Mouse (Mus musculus) heart, embryonic 16.5 days (tissue): ENCODE measurements around the gene Dap. TPM values are rescaled to one million over a fixed set of nuclear protein-coding genes. Genes with fewer than 3 reads are reported as not detected.

Experiments
- ATAC-seq: fragments of 200-750 bp; cut with Nextera tagmentation; replicated peaks from 2 replicates; pipeline ENCODE4 v1.8.0; 2017; ENCODE audit warnings: moderate number of reproducible peaks; ENCODE audit not compliant: insufficient read depth, low FRiP score; ENCODE audit errors: extremely low read depth
- H3K27ac ChIP-seq: fragments of 300-500 bp; sonication (generic); 2 replicates; pipeline ENCODE4 v1.5.1; 2014; ENCODE audit warnings: mild to moderate bottlenecking, low read length, control low read depth, moderate library complexity
- H3K27me3 ChIP-seq: fragments of 300-500 bp; sonication (generic); 2 replicates; pipeline ENCODE4 v1.6.1; 2014; ENCODE audit warnings: low read length, mixed read lengths; ENCODE audit not compliant: control insufficient read depth, insufficient read depth
- H3K36me3 ChIP-seq: fragments of 300-500 bp; sonication (generic); 2 replicates; pipeline ENCODE4 v1.6.1; 2014; ENCODE audit not compliant: control insufficient read depth, insufficient read depth
- H3K4me1 ChIP-seq: fragments of 300-500 bp; sonication (generic); 2 replicates; pipeline ENCODE4 v1.6.1; 2014; ENCODE audit warnings: low read length, mixed read lengths; ENCODE audit not compliant: control insufficient read depth, insufficient read depth
- H3K4me2 ChIP-seq: fragments of 300-500 bp; sonication (generic); 2 replicates; pipeline ENCODE4 v1.6.1; 2014; ENCODE audit warnings: low read depth, mild to moderate bottlenecking, control low read depth, low read length
- H3K4me3 ChIP-seq: fragments of 300-500 bp; sonication (generic); 2 replicates; pipeline ENCODE4 v1.5.1; 2014; ENCODE audit warnings: mild to moderate bottlenecking, control low read depth, low read length
- H3K9ac ChIP-seq: fragments of 300-500 bp; sonication (generic); 2 replicates; pipeline ENCODE4 v1.6.1; 2014; ENCODE audit warnings: low read length, control low read depth
- H3K9me3 ChIP-seq: fragments of 300-500 bp; sonication (generic); replicated peaks from 2 replicates; pipeline ENCODE4 v1.6.1; 2016; ENCODE audit warnings: low read length; ENCODE audit not compliant: control insufficient read depth
- WGBS: fragments of 180-500 bp; shearing (Covaris S2); extraction: QIAGEN DNeasy Blood & Tissue Kit; methylation state at CpG from one replicate; pipeline ENCODE4 v1.1.7; 2014; 5-methylcytosine and 5-hydroxymethylcytosine counted together
- polyA plus RNA-seq: library from polyadenylated mRNA; unstranded; fragments of >200 nt; fragmentation: Nextera tagmentation; extraction: Ambion mirVana; gene quantifications from 2 replicates; pipeline ENCODE4 v1.2.1, GENCODE M21; 2015

Dap gene
- polyA plus RNA-seq, 1 experiment from 2014 or later, result 41.7 TPM

- no peak overlapping the region for H3K4me3 ChIP-seq
- WGBS, result 90% methylated on average over 8 of the region's 8 CpGs
- peak; percentile 14; the same call in 1 of the 2 replicates for ATAC-seq
- no peaks in the 10 kb centered on the region; the same call in 1 of the 2 replicates for H3K27me3 ChIP-seq
- H3K4me2 ChIP-seq, result no peak overlapping the region
- no peak overlapping the region for H3K27ac ChIP-seq
- H3K9ac ChIP-seq, result no peak overlapping the region
- no peaks in the 10 kb centered on the region for H3K9me3 ChIP-seq
- no peaks in the 10 kb centered on the region for H3K4me1 ChIP-seq
- no peaks in the 10 kb centered on the region for H3K36me3 ChIP-seq
Observed at GRCm38 (mm10) chr15:31265404-31265803, 41.3 kb downstream of the Dap start.

GRCm38 (mm10) chr15:31265845-31266244 lies 41.7 kb downstream of the Dap start:
- Histone ChIP-seq H3K4me1 (no peaks in the 10 kb centered on the region), H3K9me3 (no peaks in the 10 kb centered on the region), H3K4me2 (no peak overlapping the region), H3K4me3 (no peak overlapping the region), H3K27ac (no peak overlapping the region), H3K9ac (no peak overlapping the region), H3K36me3 (no peaks in the 10 kb centered on the region), H3K27me3 (no peaks in the 10 kb centered on the region; the same call in 1 of the 2 replicates)
- WGBS, result 86% methylated on average over 12 of the region's 12 CpGs
- ATAC-seq, result no peak

GRCm38 (mm10) chr15:31268148-31268547 lies 44.0 kb downstream of the Dap start:
- H3K4me2 ChIP-seq, result no peak overlapping the region
- no peak for ATAC-seq
- no peaks in the 10 kb centered on the region for H3K4me1 ChIP-seq
- no peak overlapping the region for H3K9ac ChIP-seq
- no peaks in the 10 kb centered on the region for H3K9me3 ChIP-seq
- H3K4me3 ChIP-seq, result no peak overlapping the region
- H3K27ac ChIP-seq, result no peak overlapping the region
- no peaks in the 10 kb centered on the region for H3K36me3 ChIP-seq
- no peaks in the 10 kb centered on the region; the same call in 1 of the 2 replicates for H3K27me3 ChIP-seq
- 87% methylated on average over 6 of the region's 6 CpGs for WGBS

- no peak overlapping the region for H3K4me2 ChIP-seq
- no peaks in the 10 kb centered on the region for H3K4me1 ChIP-seq
- H3K9me3 ChIP-seq, result no peaks in the 10 kb centered on the region
- WGBS, result 78% methylated on average over 4 of the region's 4 CpGs
- no peak for ATAC-seq
- no peaks in the 10 kb centered on the region for H3K36me3 ChIP-seq
- no peaks in the 10 kb centered on the region; the same call in 1 of the 2 replicates for H3K27me3 ChIP-seq
- no peak overlapping the region for H3K4me3 ChIP-seq
- no peak overlapping the region for H3K9ac ChIP-seq
- no peak overlapping the region for H3K27ac ChIP-seq
Observed at GRCm38 (mm10) chr15:31269558-31269957, 45.4 kb downstream of the Dap start.

- Histone ChIP-seq H3K9ac (no peak overlapping the region), H3K36me3 (no peaks in the 10 kb centered on the region), H3K4me2 (no peak overlapping the region), H3K4me3 (no peak overlapping the region), H3K9me3 (no peaks in the 10 kb centered on the region), H3K27me3 (no peaks in the 10 kb centered on the region), H3K27ac (no peak overlapping the region), H3K4me1 (no peaks in the 10 kb centered on the region)
- 86% methylated on average over 7 of the region's 7 CpGs for WGBS
- ATAC-seq, result no peak
Observed at GRCm38 (mm10) chr15:31272695-31273094, 48.6 kb downstream of the Dap start.

GRCm38 (mm10) chr15:31273509-31273908 lies 49.4 kb downstream of the Dap start:
- no peak overlapping the region for H3K27ac ChIP-seq
- no peak overlapping the region for H3K4me3 ChIP-seq
- H3K27me3 ChIP-seq, result no peaks in the 10 kb centered on the region
- H3K4me2 ChIP-seq, result no peak overlapping the region
- ATAC-seq, result 0 out of 2 replicates have a peak, but pooled peaks have one; percentile 29
- no peak overlapping the region for H3K9ac ChIP-seq
- peaks cover 7% of the 10 kb centered on the region for H3K4me1 ChIP-seq
- no peaks in the 10 kb centered on the region for H3K9me3 ChIP-seq
- WGBS, result 33% methylated on average over 10 of the region's 10 CpGs
- no peaks in the 10 kb centered on the region for H3K36me3 ChIP-seq

- ATAC-seq, result peak; percentile 28; the same call in 1 of the 2 replicates
- Histone ChIP-seq H3K4me3 (no peak overlapping the region), H3K4me1 (peaks cover 7% of the 10 kb centered on the region), H3K9me3 (no peaks in the 10 kb centered on the region), H3K27me3 (no peaks in the 10 kb centered on the region), H3K27ac (no peak overlapping the region), H3K4me2 (no peak overlapping the region), H3K36me3 (no peaks in the 10 kb centered on the region), H3K9ac (no peak overlapping the region)
- WGBS, result 27% methylated on average over 4 of the region's 4 CpGs
Observed at GRCm38 (mm10) chr15:31278090-31278489, 54.0 kb downstream of the Dap start.

GRCm38 (mm10) chr15:31279120-31279519 lies 55.0 kb downstream of the Dap start:
- H3K36me3 ChIP-seq, result no peaks in the 10 kb centered on the region
- H3K4me1 ChIP-seq, result peaks cover 7% of the 10 kb centered on the region
- no peak overlapping the region for H3K4me2 ChIP-seq
- H3K27me3 ChIP-seq, result no peaks in the 10 kb centered on the region
- no peaks in the 10 kb centered on the region for H3K9me3 ChIP-seq
- H3K9ac ChIP-seq, result no peak overlapping the region
- H3K27ac ChIP-seq, result no peak overlapping the region
- 87% methylated on average over 2 of the region's 2 CpGs for WGBS
- no peak for ATAC-seq
- H3K4me3 ChIP-seq, result no peak overlapping the region

- WGBS, result 77% methylated on average over 6 of the region's 6 CpGs
- no peak for ATAC-seq
- H3K27me3 ChIP-seq, result no peaks in the 10 kb centered on the region
Observed at GRCm38 (mm10) chr15:31279577-31280004, 55.5 kb downstream of the Dap start.

More at GRCm38 (mm10) chr15:31279577-31280004, 55.5 kb downstream of the Dap start:
- Histone ChIP-seq H3K27ac (no peak overlapping the region), H3K4me3 (no peak overlapping the region), H3K9ac (no peak overlapping the region), H3K9me3 (no peaks in the 10 kb centered on the region), H3K4me2 (no peak overlapping the region), H3K36me3 (no peaks in the 10 kb centered on the region), H3K4me1 (peaks cover 7% of the 10 kb centered on the region)
